24 mouse cellular contexts compared by ENCODE assay signal in the genomic region with DNA sequence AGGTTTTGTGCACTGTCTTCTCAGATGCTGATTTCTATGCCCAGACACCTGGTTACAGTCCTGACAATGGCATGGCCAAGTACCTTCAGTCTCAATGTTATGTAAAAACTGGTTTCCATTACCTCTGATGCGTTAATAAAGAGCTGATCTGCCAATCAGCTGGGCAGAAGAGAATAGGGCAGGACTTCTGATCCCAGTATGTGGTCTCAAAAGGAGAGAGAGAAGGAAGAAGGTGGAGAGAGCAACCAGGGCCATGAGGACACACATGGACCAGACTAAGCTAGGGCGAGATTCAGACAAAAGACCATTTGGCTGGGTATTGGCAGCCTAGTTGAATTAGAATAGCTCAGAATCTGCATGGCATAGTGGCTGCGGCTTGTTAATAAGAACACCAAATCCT. TPM values are rescaled to one million over a fixed set of nuclear protein-coding genes. Genes with fewer than 3 reads are reported as not detected.
DNase-seq lines count a peak whose midpoint lies in the region; ATAC-seq and TF ChIP-seq lines count a peak whose summit lies in the region.
"Had no signal": no experiment of that assay in that cellular context is flagged by ENCODE, and none has a peak within 500 bp of the region (broad histone marks: within the 10 kb centered on the region; RNA-seq: fewer than 3 reads in every experiment).

No protein-coding gene starts in this region.

- peak overlapping the region; percentile 24; the same call in 1 of the 2 replicates for H3K9ac ChIP-seq in forebrain, embryonic 15.5 days (replicated peaks)
- H3K9ac ChIP-seq in forebrain, postnatal 0 days: no peak overlapping the region
- peak overlapping the region; percentile 39 for H3K9ac ChIP-seq in liver, embryonic 12.5 days
- H3K9ac ChIP-seq: heart, embryonic 13.5 days; lung, embryonic 14.5 days; neural tube, embryonic 12.5 days had no signal

- no peak for ATAC-seq in forebrain, embryonic 15.5 days (replicated peaks)
- no peak for ATAC-seq in forebrain, postnatal 0 days
- no peak for ATAC-seq in liver, embryonic 12.5 days
- ATAC-seq: intestine, postnatal 0 days had no signal

- 21% methylated on average over 3 of the region's 3 CpGs for WGBS in forebrain, embryonic 15.5 days
- 21% methylated on average over 3 of the region's 3 CpGs for WGBS in forebrain, postnatal 0 days
- WGBS in liver, embryonic 12.5 days (ENCODE audit: insufficient replicate concordance): 83% methylated on average over 3 of the region's 3 CpGs

- H3K36me3 ChIP-seq in forebrain, embryonic 15.5 days: peaks cover 28% of the 10 kb centered on the region
- peaks cover 20% of the 10 kb centered on the region for H3K36me3 ChIP-seq in forebrain, postnatal 0 days (ENCODE audit: insufficient read depth)
- peaks cover 39% of the 10 kb centered on the region for H3K36me3 ChIP-seq in liver, embryonic 12.5 days
- H3K36me3 ChIP-seq in E14TG2a.4 (ENCODE audit: insufficient read depth, low read length): peaks cover 44% of the 10 kb centered on the region

- H3K27me3 ChIP-seq in forebrain, embryonic 15.5 days: no peaks in the 10 kb centered on the region
- H3K27me3 ChIP-seq in forebrain, postnatal 0 days (ENCODE audit: insufficient read depth, low read length): no peaks in the 10 kb centered on the region
- no peaks in the 10 kb centered on the region for H3K27me3 ChIP-seq in liver, embryonic 12.5 days (replicated peaks)
- no peaks in the 10 kb centered on the region for H3K27me3 ChIP-seq in E14TG2a.4 (ENCODE audit: insufficient read depth, low read length)
- H3K27me3 ChIP-seq: CH12.LX; heart, embryonic 13.5 days; megakaryocyte, embryonic 14.5 days; neural tube, embryonic 12.5 days had no signal

- no peak overlapping the region for H3K27ac ChIP-seq in forebrain, embryonic 15.5 days (replicated peaks)
- H3K27ac ChIP-seq in forebrain, postnatal 0 days (ENCODE audit: low read depth, low read length): no peak overlapping the region
- no peak overlapping the region for H3K27ac ChIP-seq in liver, embryonic 12.5 days
- H3K27ac ChIP-seq: embryonic facial prominence, embryonic 10.5 days; heart, adult 2 months; heart, embryonic 13.5 days; left cerebral cortex, adult 2 months; neural tube, embryonic 12.5 days had no signal

- no peak overlapping the region for H3K4me3 ChIP-seq in forebrain, embryonic 15.5 days
- H3K4me3 ChIP-seq in forebrain, postnatal 0 days (ENCODE audit: low read depth, low read length): no peak overlapping the region
- H3K4me3 ChIP-seq in liver, embryonic 12.5 days: no peak overlapping the region
- peak overlapping the region; percentile 13 for H3K4me3 ChIP-seq in E14TG2a.4 (replicated peaks; ENCODE audit: low read length)
- H3K4me3 ChIP-seq: embryonic facial prominence, embryonic 10.5 days; heart, adult 2 months; heart, embryonic 13.5 days; left cerebral cortex, adult 2 months; megakaryocyte, embryonic 14.5 days; neural tube, embryonic 12.5 days had no signal

- peaks cover 39% of the 10 kb centered on the region for H3K4me1 ChIP-seq in forebrain, embryonic 15.5 days
- peaks cover 13% of the 10 kb centered on the region for H3K4me1 ChIP-seq in forebrain, postnatal 0 days (ENCODE audit: insufficient read depth)
- H3K4me1 ChIP-seq in liver, embryonic 12.5 days: peaks cover 47% of the 10 kb centered on the region
- peaks cover 53% of the 10 kb centered on the region for H3K4me1 ChIP-seq in E14TG2a.4 (replicated peaks; ENCODE audit: low read depth, low read length)

- 0 out of 2 replicates have a peak overlapping the region, but pooled peaks have one; percentile 3 for H3K4me2 ChIP-seq in forebrain, embryonic 15.5 days (replicated peaks)
- H3K4me2 ChIP-seq in forebrain, postnatal 0 days (ENCODE audit: low read depth): no peak overlapping the region
- H3K4me2 ChIP-seq in liver, embryonic 12.5 days: peak overlapping the region; percentile 86
- H3K4me2 ChIP-seq: heart, embryonic 13.5 days; lung, embryonic 14.5 days had no signal

- no peak for DNase-seq in forebrain, postnatal 0 days
- DNase-seq in liver (no peak), R1 (ENCODE audit: low read depth, low spot score) (peak; percentile 49)
- no peak for DNase-seq in left cerebral cortex, adult 18-20 months (ENCODE audit: low spot score in 2 of 2)
- no peak for DNase-seq in cerebellum, adult 11-12 months
- DNase-seq: adrenal gland, postnatal 25 days; cerebellum, adult 9-11 months; gastrocnemius, postnatal 14 days; heart, adult 2 months; kidney, postnatal 25 days; layer of hippocampus, adult 9-11 months; lung, embryonic 14.5 days; right cerebral cortex, postnatal 14 days; spleen, adult 18-20 months had no signal

- TF ChIP-seq CTCF in forebrain, postnatal 0 days (IDR thresholded peaks at IDR 0.05; ENCODE audit: low read depth): no peak
- no peak for TF ChIP-seq CTCF in E14TG2a.4 (conservative IDR thresholded peaks at IDR 0.05; ENCODE audit: low read length)

- no peaks in the 10 kb centered on the region for H3K9me3 ChIP-seq in forebrain, embryonic 15.5 days
- no peaks in the 10 kb centered on the region for H3K9me3 ChIP-seq in forebrain, postnatal 0 days (ENCODE audit: low read length)
- H3K9me3 ChIP-seq in liver, embryonic 12.5 days (replicated peaks): no peaks in the 10 kb centered on the region
- H3K9me3 ChIP-seq in E14TG2a.4 (ENCODE audit: low read length): no peaks in the 10 kb centered on the region
- H3K9me3 ChIP-seq: embryonic facial prominence, embryonic 10.5 days; heart, embryonic 13.5 days; megakaryocyte, embryonic 14.5 days; neural tube, embryonic 12.5 days had no signal

RNA-seq across cellular contexts. Expression of a gene that starts 3.2 kb away (rescaled TPM):
- polyA plus RNA-seq in forebrain, embryonic 15.5 days (2015; fragmentation: Nextera tagmentation; extraction: Ambion mirVana): 133 and 134 TPM in 2 replicates
- 107 and 110 TPM in 2 replicates for total RNA-seq in forebrain, postnatal 0 days (2014; rRNA removed)
- polyA plus RNA-seq in forebrain, postnatal 0 days (2015; fragmentation: Nextera tagmentation; extraction: Ambion mirVana): 104 and 131 TPM in 2 replicates
- polyA plus RNA-seq in liver, embryonic 12.5 days (2016; fragmentation: Nextera tagmentation; extraction: Ambion mirVana): 100 and 102 TPM in 2 replicates
- total RNA-seq in left cerebral cortex, adult 18-20 months (2021): 10 to 100 TPM; 44.0 to 50.6 TPM

RNA-seq across cellular contexts. Expression of a gene that starts 3.4 kb away (rescaled TPM):
- 16.1 and 18.8 TPM in 2 replicates for polyA plus RNA-seq in forebrain, embryonic 15.5 days (2015; fragmentation: Nextera tagmentation; extraction: Ambion mirVana)
- total RNA-seq in forebrain, postnatal 0 days (2014; rRNA removed): 15.4 and 17.9 TPM in 2 replicates
- polyA plus RNA-seq in forebrain, postnatal 0 days (2015; fragmentation: Nextera tagmentation; extraction: Ambion mirVana): 5.3 and 8.2 TPM in 2 replicates
- 7.2 and 8.2 TPM in 2 replicates for polyA plus RNA-seq in liver, embryonic 12.5 days (2016; fragmentation: Nextera tagmentation; extraction: Ambion mirVana)
- total RNA-seq in left cerebral cortex, adult 18-20 months (2021): 100 to 1,000 TPM; 107 to 120 TPM

RNA-seq across cellular contexts. Expression of a gene that starts 21.0 kb away (rescaled TPM):
- polyA plus RNA-seq in forebrain, embryonic 15.5 days (2015; fragmentation: Nextera tagmentation; extraction: Ambion mirVana): 71.8 and 76.3 TPM in 2 replicates
- total RNA-seq in forebrain, postnatal 0 days (2014; rRNA removed): 163 and 217 TPM in 2 replicates
- 82.8 and 90.2 TPM in 2 replicates for polyA plus RNA-seq in forebrain, postnatal 0 days (2015; fragmentation: Nextera tagmentation; extraction: Ambion mirVana)
- 78.1 and 79.9 TPM in 2 replicates for polyA plus RNA-seq in liver, embryonic 12.5 days (2016; fragmentation: Nextera tagmentation; extraction: Ambion mirVana)
- 100 to 1,000 TPM; 117 to 130 TPM for total RNA-seq in left cerebral cortex, adult 18-20 months (2021)
